Mouse (Mus musculus) lung, embryonic 16.5 days (tissue): ENCODE data around the gene Esf1. TPM values are rescaled to one million over a fixed set of nuclear protein-coding genes. Genes with fewer than 3 reads are reported as not detected.

Experiments
- ATAC-seq: fragments of 200-750 bp; cut with Nextera tagmentation; 2 replicates; pipeline ENCODE4 v1.8.0; 2017; ENCODE audit warnings: low read depth, mild to moderate bottlenecking, moderate library complexity
- H3K27ac ChIP-seq: fragments of 300-500 bp; sonication (generic); 2 replicates; pipeline ENCODE4 v1.5.1; 2014; ENCODE audit warnings: mild to moderate bottlenecking, control low read depth, low read length
- H3K27me3 ChIP-seq: fragments of 300-500 bp; sonication (generic); 2 replicates; pipeline ENCODE4 v1.6.1; 2014; ENCODE audit warnings: low read depth, low read length, mixed read lengths; ENCODE audit not compliant: control insufficient read depth, insufficient read depth
- H3K36me3 ChIP-seq: fragments of 300-500 bp; sonication (generic); 2 replicates; pipeline ENCODE4 v1.6.1; 2014; ENCODE audit warnings: low read length; ENCODE audit not compliant: control insufficient read depth, insufficient read depth
- H3K4me1 ChIP-seq: fragments of 300-500 bp; sonication (generic); replicated peaks from 2 replicates; pipeline ENCODE4 v1.6.1; 2014; ENCODE audit warnings: low read length, mixed read lengths; ENCODE audit not compliant: control insufficient read depth, insufficient read depth
- H3K4me2 ChIP-seq: fragments of 300-500 bp; sonication (generic); 2 replicates; pipeline ENCODE4 v1.6.1; 2014; ENCODE audit warnings: low read depth, low read length, control low read depth
- H3K4me3 ChIP-seq: fragments of 300-500 bp; sonication (generic); 2 replicates; pipeline ENCODE4 v1.5.1; 2014; ENCODE audit warnings: mild to moderate bottlenecking, low read length, control low read depth
- H3K9ac ChIP-seq: fragments of 300-500 bp; sonication (generic); 2 replicates; pipeline ENCODE4 v1.6.1; 2014; ENCODE audit warnings: low read length, control low read depth
- H3K9me3 ChIP-seq: fragments of 300-500 bp; sonication (generic); 2 replicates; pipeline ENCODE4 v1.6.1; 2016; ENCODE audit warnings: low read length; ENCODE audit not compliant: control insufficient read depth
- WGBS: fragments of 180-500 bp; shearing (Covaris S2); extraction: QIAGEN DNeasy Blood & Tissue Kit; methylation state at CpG from one replicate; pipeline ENCODE4 v1.1.7; 2014; 5-methylcytosine and 5-hydroxymethylcytosine counted together
- polyA plus RNA-seq: library from polyadenylated mRNA; unstranded; fragments of >200 nt; fragmentation: Nextera tagmentation; extraction: Ambion mirVana; gene quantifications from 2 replicates; pipeline ENCODE4 v1.2.1, GENCODE M21; 2015

Gene Esf1
- polyA plus RNA-seq, 1 experiment from 2014 or later = 24.1 TPM

DNA sequence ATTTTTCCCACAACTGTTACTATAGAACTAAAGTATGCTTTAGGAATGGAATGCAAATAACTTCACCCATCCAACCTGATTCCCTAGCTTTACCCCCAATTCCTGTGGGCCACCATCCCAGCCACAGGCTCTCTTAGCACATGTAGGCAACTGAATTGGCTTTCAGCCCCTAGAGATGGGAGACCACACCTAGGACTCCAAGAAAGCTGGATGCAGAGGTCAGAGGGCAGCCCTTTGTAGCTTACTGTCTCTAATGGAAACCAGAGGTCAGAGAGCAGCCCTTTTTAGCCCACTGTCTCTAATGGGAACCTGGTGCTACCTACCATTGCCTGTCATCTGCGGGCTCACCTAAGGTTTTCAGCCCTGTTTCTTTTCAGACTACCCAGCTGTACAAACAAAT, 92.9 kb downstream of the Esf1 start:
- no peak overlapping the region for H3K4me2 ChIP-seq
- H3K9ac ChIP-seq = no peak overlapping the region
- H3K4me1 ChIP-seq = no peaks in the 10 kb centered on the region
- H3K27me3 ChIP-seq = no peaks in the 10 kb centered on the region
- 27% methylated on average over 1 of the region's 1 CpGs for WGBS
- H3K36me3 ChIP-seq = no peaks in the 10 kb centered on the region
- no peak overlapping the region for H3K4me3 ChIP-seq
- H3K9me3 ChIP-seq = no peaks in the 10 kb centered on the region
- no peak for ATAC-seq
- H3K27ac ChIP-seq = no peak overlapping the region

GRCm38 (mm10) chr2:140075150-140075549, 95.2 kb downstream of the Esf1 start:
- 63% methylated on average over 3 of the region's 3 CpGs for WGBS

More at GRCm38 (mm10) chr2:140075150-140075549, 95.2 kb downstream of the Esf1 start:
- no peak overlapping the region for H3K9ac ChIP-seq
- H3K4me1 ChIP-seq = no peaks in the 10 kb centered on the region
- H3K27me3 ChIP-seq = no peaks in the 10 kb centered on the region
- H3K27ac ChIP-seq = no peak overlapping the region
- no peak overlapping the region for H3K4me2 ChIP-seq
- ATAC-seq = no peak
- no peaks in the 10 kb centered on the region for H3K36me3 ChIP-seq
- no peaks in the 10 kb centered on the region for H3K9me3 ChIP-seq
- H3K4me3 ChIP-seq = no peak overlapping the region

Other genes starting within 250 kb of the Esf1 start
- 22.6 and 24.3 TPM in 2 replicates for gene Tasp1, start 103.8 kb downstream of the Esf1 start, polyA plus RNA-seq
- not detected in 2 replicates for gene Gm17374, start 18.5 kb downstream of the Esf1 start, polyA plus RNA-seq
- gene Ndufaf5, start 85 bp upstream of the Esf1 start, polyA plus RNA-seq = 19.9 and 22.1 TPM in 2 replicates
- gene Sel1l2, start 219.1 kb upstream of the Esf1 start, polyA plus RNA-seq = not detected in 2 replicates
- gene Macrod2, start 224.7 kb upstream of the Esf1 start, polyA plus RNA-seq = 31.4 and 32.1 TPM in 2 replicates